Mouse (Mus musculus) cortical plate, adult 2 months (tissue): ENCODE measurements at regions not wholly inside any gene's neighbourhood (a gene's known extent, or its start where the extent isn't known, plus 50 kb on each side); places are given as distances from the start of the nearest gene placed in this dataset.
A peak's percentile ranks its signal among the peaks of the same experiment; 100 is the strongest.

Experiments
- H3K27ac ChIP-seq: fragments of 200-500 bp; 2 replicates; pipeline ENCODE4 v1.5.1; 2012; ENCODE audit warnings: low read length, control low read depth, inconsistent platforms; ENCODE audit not compliant: insufficient read depth
- H3K4me1 ChIP-seq: fragments of 200-500 bp; 2 replicates; pipeline ENCODE4 v1.6.1; 2011; ENCODE audit warnings: low read length; ENCODE audit not compliant: control insufficient read depth, insufficient read depth
- H3K4me3 ChIP-seq: fragments of 200-500 bp; 2 replicates; pipeline ENCODE4 v1.5.1; 2011; ENCODE audit warnings: mild to moderate bottlenecking, low read length, control low read depth; ENCODE audit not compliant: insufficient read depth
- CTCF ChIP-seq: fragments of 200-500 bp; IDR thresholded peaks from 2 replicates; pipeline ENCODE4 v1.5.1; 2011; ENCODE audit warnings: mild to moderate bottlenecking, control low read depth, low read length; ENCODE audit not compliant: insufficient read depth; ENCODE audit errors: extremely low read depth
- POLR2A ChIP-seq: fragments of 200-500 bp; IDR thresholded peaks from 2 replicates; pipeline ENCODE4 v1.6.1; 2011; ENCODE audit warnings: mild to moderate bottlenecking, low read length, control low read depth; ENCODE audit not compliant: insufficient read depth; ENCODE audit errors: extremely low read depth

DNA sequence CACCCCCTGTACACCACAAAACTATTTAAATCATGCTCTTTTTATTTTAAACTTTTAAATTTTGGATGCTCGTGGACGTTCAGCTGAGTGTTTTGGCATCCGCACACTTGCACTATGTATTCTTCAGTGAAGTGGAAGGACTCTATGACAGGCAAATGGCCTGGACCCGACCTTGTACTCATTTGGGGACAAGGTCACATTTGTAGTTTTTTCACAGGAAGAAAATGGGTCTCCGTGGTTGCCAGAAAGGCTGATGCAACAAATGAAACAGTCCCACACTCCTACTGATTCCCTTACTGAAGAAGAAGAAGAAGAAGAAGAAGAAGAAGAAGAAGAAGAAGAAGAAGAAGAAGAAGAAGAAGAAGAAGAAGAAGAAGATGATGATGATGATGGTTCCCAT, 160.9 kb upstream of the Foxn2 start:
- no peak overlapping the region for H3K4me3 ChIP-seq
- TF ChIP-seq CTCF, result no peak
- no peak for TF ChIP-seq POLR2A
- peaks cover 1% of the 10 kb centered on the region; the same call in 1 of the 2 replicates for H3K4me1 ChIP-seq
- H3K27ac ChIP-seq, result no peak overlapping the region

DNA sequence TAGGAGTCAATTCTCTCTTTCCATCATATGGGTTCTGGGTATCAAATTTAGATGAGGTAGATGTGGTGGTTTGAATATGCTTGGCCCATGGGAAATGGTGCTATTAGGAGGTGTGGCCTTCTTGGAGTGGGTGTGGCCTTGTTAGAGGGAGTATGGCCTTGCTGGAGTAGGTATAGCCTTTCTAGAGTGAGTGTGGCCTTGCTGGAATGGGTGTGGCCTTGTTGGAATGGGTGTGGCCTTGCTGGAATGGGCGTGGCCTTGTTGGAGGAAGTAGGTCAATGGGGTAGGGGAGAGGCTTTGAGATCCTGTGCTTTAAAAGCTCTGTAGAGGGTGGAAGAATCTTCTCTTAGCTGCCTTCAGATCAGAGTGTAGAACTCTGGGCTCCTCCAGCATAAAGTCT, 157.8 kb upstream of the Foxn2 start:
- TF ChIP-seq CTCF (no peak), POLR2A (no peak)
- H3K4me1 ChIP-seq, result no peaks in the 10 kb centered on the region
- H3K27ac ChIP-seq, result no peak overlapping the region
- H3K4me3 ChIP-seq, result no peak overlapping the region

- Histone ChIP-seq H3K4me1 (no peaks in the 10 kb centered on the region), H3K27ac (no peak overlapping the region), H3K4me3 (no peak overlapping the region)
- TF ChIP-seq CTCF (no peak), POLR2A (no peak)
Measured at GRCm38 (mm10) chr17:88284477-88284876, 156.0 kb upstream of the Foxn2 start.

DNA sequence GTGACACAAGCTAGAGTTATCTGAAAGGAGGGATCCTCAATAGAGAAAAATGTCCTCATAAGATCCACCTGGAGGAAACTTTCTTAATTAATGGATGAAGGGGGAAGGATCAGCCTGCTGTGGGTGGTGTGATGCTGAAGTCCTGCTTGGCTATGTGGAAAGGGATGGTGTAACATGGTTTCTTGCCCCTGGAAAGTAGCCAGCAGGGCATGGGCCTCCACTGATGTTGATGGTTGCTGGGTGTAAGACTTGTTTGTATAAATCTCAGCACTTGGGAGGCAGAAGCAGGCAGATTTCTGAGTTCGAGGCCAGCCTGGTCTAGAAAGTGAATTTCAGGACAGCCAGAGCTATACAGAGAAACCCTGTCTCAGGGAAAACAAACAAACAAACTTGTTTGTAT, 152.7 kb upstream of the Foxn2 start:
- TF ChIP-seq POLR2A (no peak), CTCF (no peak)
- Histone ChIP-seq H3K27ac (no peak overlapping the region), H3K4me1 (no peaks in the 10 kb centered on the region), H3K4me3 (no peak overlapping the region)

DNA sequence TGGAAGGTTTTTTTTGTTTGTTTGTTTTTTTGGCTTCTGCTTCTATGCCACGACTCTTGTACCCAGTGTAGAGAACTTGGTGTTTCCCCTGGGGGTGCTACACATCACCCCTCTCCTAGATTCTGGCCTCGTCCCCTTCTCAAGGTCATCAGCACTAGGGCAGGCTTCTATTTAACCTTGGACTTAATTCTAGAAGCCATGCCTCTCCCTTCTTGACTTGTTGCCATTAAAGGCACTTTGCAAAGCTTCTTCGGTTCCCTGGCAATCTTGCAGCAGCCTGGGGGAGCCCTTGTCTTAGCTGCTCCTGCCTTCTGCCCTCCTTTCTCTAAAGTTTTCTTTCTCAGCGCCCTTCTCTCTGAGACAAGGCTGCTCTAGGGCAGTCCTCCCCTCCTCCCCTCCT, 143.0 kb upstream of the Foxn2 start:
- TF ChIP-seq POLR2A, result no peak
- no peak for TF ChIP-seq CTCF
- Histone ChIP-seq H3K4me3 (no peak overlapping the region), H3K27ac (no peak overlapping the region), H3K4me1 (no peaks in the 10 kb centered on the region)

GRCm38 (mm10) chr17:88303991-88304390, 136.5 kb upstream of the Foxn2 start:
- Histone ChIP-seq H3K4me3 (no peak overlapping the region), H3K4me1 (no peaks in the 10 kb centered on the region), H3K27ac (no peak overlapping the region)
- TF ChIP-seq CTCF, result peak; percentile 46; the same call in 1 of the 2 replicates
- TF ChIP-seq POLR2A, result no peak

DNA sequence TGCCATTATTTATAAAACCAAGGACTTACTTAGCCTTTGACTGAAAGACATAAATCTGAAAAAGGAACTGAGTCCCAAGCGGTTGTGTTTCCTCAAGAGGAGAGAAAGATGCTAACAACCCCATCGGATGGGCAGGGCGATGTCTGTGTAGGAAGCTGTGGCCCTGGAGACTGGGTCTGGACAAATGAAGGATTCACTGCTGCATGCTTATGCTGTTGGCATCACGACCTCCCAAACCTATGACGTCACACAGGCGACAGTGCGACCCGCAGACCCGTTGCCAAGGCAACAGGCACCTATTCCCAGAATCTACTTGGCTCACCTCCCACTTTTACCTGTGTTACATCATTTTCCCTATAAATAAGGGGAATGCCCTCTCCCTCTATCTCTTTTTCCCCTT, 135.3 kb upstream of the Foxn2 start:
- Histone ChIP-seq H3K4me3 (no peak overlapping the region), H3K4me1 (no peaks in the 10 kb centered on the region), H3K27ac (no peak overlapping the region)
- TF ChIP-seq POLR2A (no peak), CTCF (no peak)

DNA sequence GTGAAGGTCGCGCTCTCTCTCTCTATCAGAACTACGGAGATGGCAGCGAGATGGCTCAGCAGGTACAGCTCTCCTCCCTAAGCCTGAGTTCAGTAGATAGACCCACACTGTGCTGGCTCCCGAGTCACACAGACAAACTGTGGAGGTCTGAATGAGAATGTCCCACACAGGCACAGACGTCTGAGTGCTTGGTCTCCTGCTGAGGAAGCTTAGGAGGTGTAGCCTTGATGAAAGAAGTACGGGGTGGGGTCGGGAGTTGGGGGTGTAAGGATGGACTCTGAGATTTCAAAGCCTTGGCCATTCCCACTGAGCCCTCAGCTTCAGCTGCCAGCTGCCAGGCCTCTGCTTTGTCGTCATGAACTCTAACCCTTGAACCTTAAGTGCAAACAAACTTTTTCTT, 134.2 kb upstream of the Foxn2 start:
- no peak for TF ChIP-seq POLR2A
- TF ChIP-seq CTCF, result no peak
- Histone ChIP-seq H3K27ac (no peak overlapping the region), H3K4me3 (no peak overlapping the region), H3K4me1 (no peaks in the 10 kb centered on the region)

DNA sequence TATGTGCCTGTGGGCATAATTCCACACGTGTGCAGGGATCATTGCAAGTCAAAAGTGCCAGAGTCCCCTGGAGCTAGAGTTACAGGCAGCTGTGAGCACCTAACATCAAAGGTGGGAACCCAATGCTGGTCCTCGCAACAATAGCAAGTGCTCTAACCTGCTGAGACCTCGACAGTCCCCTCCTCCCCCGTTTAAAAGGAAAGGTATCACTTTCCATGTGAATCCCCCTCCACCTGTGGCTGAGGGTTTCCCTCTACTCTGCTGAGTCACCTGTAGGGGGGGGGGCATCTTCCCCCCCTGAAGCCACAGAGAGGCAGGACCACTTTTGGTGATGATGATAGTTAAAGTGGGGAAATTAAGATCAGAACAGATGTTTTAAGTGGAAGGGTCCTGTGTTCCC, 133.4 kb upstream of the Foxn2 start:
- no peak overlapping the region for H3K27ac ChIP-seq
- H3K4me3 ChIP-seq, result no peak overlapping the region
- TF ChIP-seq POLR2A (no peak), CTCF (no peak)
- H3K4me1 ChIP-seq, result no peaks in the 10 kb centered on the region

- Histone ChIP-seq H3K27ac (no peak overlapping the region), H3K4me1 (no peaks in the 10 kb centered on the region), H3K4me3 (no peak overlapping the region)
- TF ChIP-seq CTCF (no peak), POLR2A (no peak)
Measured at GRCm38 (mm10) chr17:88307826-88308225, 132.7 kb upstream of the Foxn2 start.

GRCm38 (mm10) chr17:88312876-88313275, 127.6 kb upstream of the Foxn2 start:
- no peak overlapping the region for H3K4me3 ChIP-seq
- H3K27ac ChIP-seq, result no peak overlapping the region
- TF ChIP-seq CTCF (no peak), POLR2A (no peak)
- H3K4me1 ChIP-seq, result no peaks in the 10 kb centered on the region
